Mouse (Mus musculus) spleen, adult 2 months (tissue): ENCODE data around the gene Sez6l2. TPM values are rescaled to one million over a fixed set of nuclear protein-coding genes. Genes with fewer than 3 reads are reported as not detected.

ENCODE experiments used
- DNase-seq, 2 experiments: peaks; one replicate each; pipeline versions ENCODE4 v3.0.0 to v3.0.0-alpha.2; 2012 to 2021; ENCODE audit warnings: low spot score in 2 of 2, low read depth in 1 of 2
- H3K27ac ChIP-seq: fragments of 200-500 bp; 2 replicates; pipeline ENCODE4 v1.5.1; 2012; ENCODE audit warnings: low read length, inconsistent platforms; ENCODE audit not compliant: insufficient read depth
- H3K27me3 ChIP-seq: fragments of 200-500 bp; 2 replicates; pipeline ENCODE4 v1.6.1; 2012; ENCODE audit warnings: mild to moderate bottlenecking, moderate library complexity, low read length, inconsistent platforms; ENCODE audit not compliant: control insufficient read depth, insufficient read depth
- H3K36me3 ChIP-seq: fragments of 200-500 bp; 2 replicates; pipeline ENCODE4 v1.6.1; 2012; ENCODE audit warnings: mild to moderate bottlenecking, low read length, inconsistent platforms; ENCODE audit not compliant: control insufficient read depth, insufficient read depth
- H3K4me1 ChIP-seq: fragments of 200-500 bp; 2 replicates; pipeline ENCODE4 v1.6.1; 2011; ENCODE audit warnings: inconsistent platforms; ENCODE audit not compliant: control insufficient read depth, insufficient read depth, insufficient read length
- H3K4me3 ChIP-seq: fragments of 200-500 bp; 2 replicates; pipeline ENCODE4 v1.5.1; 2011; ENCODE audit warnings: mild to moderate bottlenecking, inconsistent platforms; ENCODE audit not compliant: insufficient read depth, insufficient read length; ENCODE audit errors: extremely low read depth
- CTCF ChIP-seq: fragments of 200-500 bp; IDR thresholded peaks from 2 replicates; pipeline ENCODE4 v1.5.1; 2011; ENCODE audit warnings: mild to moderate bottlenecking, inconsistent platforms; ENCODE audit not compliant: insufficient read depth, insufficient read length, insufficient replicate concordance; ENCODE audit errors: extremely low read depth
- POLR2A ChIP-seq: fragments of 200-500 bp; IDR thresholded peaks from 2 replicates; pipeline ENCODE4 v1.6.1; 2011; ENCODE audit warnings: low read depth, low read length, inconsistent platforms
- WGBS: fragments of 180-500 bp; shearing (Covaris S2); methylation state at CpG from one replicate; pipeline ENCODE4 v1.1.7; 2018; 5-methylcytosine and 5-hydroxymethylcytosine counted together
- polyA plus RNA-seq: library from polyadenylated mRNA; depleted of rRNA; stranded (reverse); fragments of >200 nt; gene quantifications from 2 replicates; pipeline ENCODE4 v1.2.3, GENCODE M21; 2012

Gene Sez6l2
- polyA plus RNA-seq, 1 experiment: 2.9 TPM

GRCm38 (mm10) chr7:126946530-126946929 lies 3.8 kb upstream of the Sez6l2 start:
- Histone ChIP-seq H3K4me3 (no peak overlapping the region), H3K4me1 (peaks cover 7% of the 10 kb centered on the region; the same call in 1 of the 2 replicates), H3K36me3 (peaks cover 13% of the 10 kb centered on the region), H3K27ac (no peak overlapping the region), H3K27me3 (peaks cover 5% of the 10 kb centered on the region; the same call in 1 of the 2 replicates)
- peak in 1 of 2 experiments; percentile 37 for DNase-seq
- TF ChIP-seq POLR2A (no peak), CTCF (peak; percentile 68; the same call in 1 of the 2 replicates)
- 71% methylated on average over 3 of the region's 3 CpGs for WGBS

DNA sequence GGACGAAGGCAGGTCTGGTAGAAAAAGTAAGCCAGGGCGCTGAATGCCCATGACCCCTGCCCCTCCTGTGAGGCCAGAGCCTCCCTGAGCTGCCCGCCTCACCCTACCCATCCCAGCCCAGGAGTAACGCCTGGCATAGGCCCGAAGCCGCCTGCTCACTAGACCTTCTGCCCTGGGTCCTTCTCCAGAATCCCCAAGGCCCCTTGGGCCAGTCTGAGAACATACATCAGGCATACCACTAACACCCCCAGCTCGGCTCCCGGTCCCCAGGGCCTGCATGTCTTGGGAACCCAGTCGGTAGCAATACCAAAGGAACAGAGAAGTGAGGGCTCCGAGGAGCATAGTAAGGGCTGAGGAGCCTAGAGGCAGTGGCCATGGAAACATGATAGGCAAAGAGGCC lies 1.7 kb upstream of the Sez6l2 start:
- Histone ChIP-seq H3K4me1 (peaks cover 7% of the 10 kb centered on the region; the same call in 1 of the 2 replicates), H3K36me3 (peaks cover 9% of the 10 kb centered on the region), H3K27me3 (peaks cover 7% of the 10 kb centered on the region; the same call in 1 of the 2 replicates), H3K4me3 (no peak overlapping the region), H3K27ac (no peak overlapping the region)
- no peak for TF ChIP-seq CTCF
- TF ChIP-seq POLR2A: no peak
- DNase-seq: no peak
- WGBS: 83% methylated on average over 10 of the region's 10 CpGs

- no peak for TF ChIP-seq POLR2A
- TF ChIP-seq CTCF: no peak
- peaks cover 8% of the 10 kb centered on the region for H3K36me3 ChIP-seq
Observed at GRCm38 (mm10) chr7:126949403-126949792, 965 bp upstream of the Sez6l2 start, which contains the start of gene Asphd1. Gene Asphd1, minus strand, starts transcription at chr7:126949582.

GRCm38 (mm10) chr7:126950647-126951615 lies 568 bp downstream of the Sez6l2 start:
- TF ChIP-seq POLR2A (no peak), CTCF (no peak)
- H3K4me3 ChIP-seq: no peak overlapping the region
- WGBS: 16% methylated on average over 26 of the region's 26 CpGs
- DNase-seq: no peak
- peaks cover 1% of the 10 kb centered on the region; the same call in 1 of the 2 replicates for H3K36me3 ChIP-seq
- H3K27ac ChIP-seq: no peak overlapping the region
- peaks cover 7% of the 10 kb centered on the region; the same call in 1 of the 2 replicates for H3K27me3 ChIP-seq
- peaks cover 7% of the 10 kb centered on the region; the same call in 1 of the 2 replicates for H3K4me1 ChIP-seq

More at GRCm38 (mm10) chr7:126949403-126949792, 965 bp upstream of the Sez6l2 start, which contains the start of gene Asphd1:
- no peak for DNase-seq
- H3K27ac ChIP-seq: no peak within 1 kb of the TSS
- H3K4me1 ChIP-seq: peaks cover 7% of the 10 kb centered on the region; the same call in 1 of the 2 replicates
- WGBS: 5% methylated on average over 21 of the region's 21 CpGs
- peak within 1 kb of the TSS; percentile 44; the same call in 1 of the 2 replicates for H3K4me3 ChIP-seq
- peaks cover 7% of the 10 kb centered on the region; the same call in 1 of the 2 replicates for H3K27me3 ChIP-seq

DNA sequence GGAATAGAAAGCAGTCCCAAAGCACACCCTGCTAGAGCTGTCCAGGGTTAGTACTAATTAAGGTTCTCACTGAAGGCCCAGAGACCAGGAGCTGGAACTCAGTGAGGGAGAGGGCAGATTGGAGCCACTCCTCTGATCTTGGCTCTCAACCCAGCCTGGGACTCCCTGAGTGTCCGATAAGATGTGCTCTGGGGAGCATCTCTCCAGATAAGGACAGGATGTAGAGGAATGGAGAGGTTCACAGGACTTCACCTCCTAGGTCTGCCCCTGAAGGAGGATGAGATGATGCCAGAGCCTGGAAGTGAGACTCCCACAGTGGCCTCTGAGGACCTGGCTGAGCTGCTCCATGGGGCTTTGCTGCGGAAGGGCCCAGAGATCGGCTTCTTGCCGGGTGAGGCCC lies 1.4 kb downstream of the Sez6l2 start:
- Histone ChIP-seq H3K36me3 (no peaks in the 10 kb centered on the region), H3K4me3 (no peak overlapping the region), H3K4me1 (peaks cover 7% of the 10 kb centered on the region; the same call in 1 of the 2 replicates), H3K27ac (no peak overlapping the region), H3K27me3 (peaks cover 7% of the 10 kb centered on the region; the same call in 1 of the 2 replicates)
- no peak for DNase-seq
- WGBS: 33% methylated on average over 4 of the region's 4 CpGs
- no peak for TF ChIP-seq POLR2A
- TF ChIP-seq CTCF: no peak

- DNase-seq: no peak
- Histone ChIP-seq H3K4me3 (no peak overlapping the region), H3K4me1 (peaks cover 7% of the 10 kb centered on the region; the same call in 1 of the 2 replicates), H3K36me3 (no peaks in the 10 kb centered on the region), H3K27me3 (peaks cover 7% of the 10 kb centered on the region; the same call in 1 of the 2 replicates), H3K27ac (no peak overlapping the region)
- TF ChIP-seq POLR2A: no peak
- TF ChIP-seq CTCF: no peak
- WGBS: 3% methylated on average over 8 of the region's 8 CpGs
Observed at GRCm38 (mm10) chr7:126952646-126953045, 2.3 kb downstream of the Sez6l2 start.

DNA sequence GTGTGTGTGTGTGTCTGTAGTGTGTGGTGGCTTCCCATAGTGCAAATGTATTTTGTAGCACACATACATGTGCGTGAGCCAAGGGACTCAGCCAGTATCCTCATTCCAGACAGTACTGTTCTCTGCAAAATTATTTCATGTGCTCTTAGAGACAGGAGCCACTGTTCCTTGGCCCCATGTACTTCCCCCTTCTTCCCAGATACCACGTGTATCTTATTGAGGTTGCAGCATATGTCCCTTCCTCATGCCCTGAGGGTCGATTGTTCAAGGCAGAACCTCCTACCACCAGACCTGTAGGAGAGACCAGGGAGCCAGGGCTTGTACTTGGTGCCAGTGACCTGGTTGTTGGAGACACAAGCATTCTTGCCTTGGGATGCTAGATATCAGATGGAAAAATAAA lies 4.8 kb downstream of the Sez6l2 start:
- no peaks in the 10 kb centered on the region for H3K4me1 ChIP-seq
- H3K27me3 ChIP-seq: peaks cover 7% of the 10 kb centered on the region; the same call in 1 of the 2 replicates
- no peaks in the 10 kb centered on the region for H3K36me3 ChIP-seq
- H3K27ac ChIP-seq: no peak overlapping the region
- TF ChIP-seq CTCF: no peak
- no peak for TF ChIP-seq POLR2A
- no peak overlapping the region for H3K4me3 ChIP-seq
- whole genome bisulfite sequencing: 33% methylated on average over 3 of the region's 3 CpGs
- DNase-seq: no peak
